Mouse (Mus musculus): ENCODE measurements around the gene Jak1.
"Not testable (repeated sequence)": the region's sequence is repeated elsewhere in the genome, so short reads cannot be mapped to it uniquely, and the experiment has no call there.

The Jak1 gene

GRCm38 (mm10) chr4:101275881-101276280, 10.8 kb upstream of the Jak1 start:
- no peak for DNase-seq (ENCODE audit: low spot score)

GRCm38 (mm10) chr4:101270734-101271133, 5.7 kb upstream of the Jak1 start:
- no peak for DNase-seq (ENCODE audit: low spot score)

- not testable (repeated sequence) for DNase-seq (ENCODE audit: low spot score)
Measured at GRCm38 (mm10) chr4:101268506-101268905, 3.4 kb upstream of the Jak1 start.

GRCm38 (mm10) chr4:101265523-101265922, 441 bp upstream of the Jak1 start:
- no peak for DNase-seq (ENCODE audit: low spot score)

GRCm38 (mm10) chr4:101263968-101264740, 928 bp downstream of the Jak1 start:
- no peak for DNase-seq (ENCODE audit: low spot score)

GRCm38 (mm10) chr4:101261596-101261995, 3.5 kb downstream of the Jak1 start:
- no peak for DNase-seq (ENCODE audit: low spot score)

GRCm38 (mm10) chr4:101260744-101261291, 4.3 kb downstream of the Jak1 start:
- DNase-seq (ENCODE audit: low spot score): no peak

GRCm38 (mm10) chr4:101256526-101257210, 8.4 kb downstream of the Jak1 start:
- DNase-seq (ENCODE audit: low spot score): no peak

- no peak for DNase-seq (ENCODE audit: low spot score)
Measured at GRCm38 (mm10) chr4:101254606-101255349, 10.3 kb downstream of the Jak1 start.

GRCm38 (mm10) chr4:101254015-101254414, 11.1 kb downstream of the Jak1 start:
- no peak for DNase-seq (ENCODE audit: low spot score)

GRCm38 (mm10) chr4:101252781-101253622, 12.1 kb downstream of the Jak1 start:
- no peak for DNase-seq (ENCODE audit: low spot score)

GRCm38 (mm10) chr4:101252016-101252415, 13.1 kb downstream of the Jak1 start:
- DNase-seq (ENCODE audit: low spot score): no peak

- DNase-seq (ENCODE audit: low spot score): no peak
Measured at GRCm38 (mm10) chr4:101249977-101250743, 14.9 kb downstream of the Jak1 start.

- no peak for DNase-seq (ENCODE audit: low spot score)
Measured at GRCm38 (mm10) chr4:101247355-101247754, 17.7 kb downstream of the Jak1 start.

GRCm38 (mm10) chr4:101246569-101246968, 18.5 kb downstream of the Jak1 start:
- DNase-seq (ENCODE audit: low spot score): no peak

GRCm38 (mm10) chr4:101244257-101245011, 20.6 kb downstream of the Jak1 start:
- no peak for DNase-seq (ENCODE audit: low spot score)

- DNase-seq (ENCODE audit: low spot score): no peak
Measured at GRCm38 (mm10) chr4:101240875-101241173, 24.3 kb downstream of the Jak1 start.

GRCm38 (mm10) chr4:101240163-101240874, 24.8 kb downstream of the Jak1 start:
- no peak for DNase-seq (ENCODE audit: low spot score)

GRCm38 (mm10) chr4:101239313-101240162, 25.5 kb downstream of the Jak1 start:
- no peak for DNase-seq (ENCODE audit: low spot score)

Data from ovary, adult 18-20 months (tissue).